Mouse (Mus musculus) CD4-positive, CD25-positive, alpha-beta regulatory T cell, adult 2 months (primary cell): ENCODE data around the gene Tmub2.
"Not testable (repeated sequence)": the region's sequence is repeated elsewhere in the genome, so short reads cannot be mapped to it uniquely, and the experiment has no call there.

Source experiments
- DNase-seq: peaks from one replicate; pipeline ENCODE4 v3.0.0-alpha.2; 2012; ENCODE audit warnings: low read depth, low spot score

Tmub2 gene

GRCm38 (mm10) chr11:102279595-102279994, 5.1 kb upstream of the Tmub2 start:
- DNase-seq, result no peak

GRCm38 (mm10) chr11:102280267-102280666, 4.5 kb upstream of the Tmub2 start:
- not testable (repeated sequence) for DNase-seq

GRCm38 (mm10) chr11:102283922-102284321, 809 bp upstream of the Tmub2 start:
- peak; percentile 44 for DNase-seq

GRCm38 (mm10) chr11:102285095-102285834, 534 bp downstream of the Tmub2 start:
- DNase-seq, result no peak

- no peak for DNase-seq
These were observed 2.8 kb downstream of the Tmub2 start for GRCm38 (mm10) chr11:102287485-102287884.

- DNase-seq, result no peak
These were observed 3.5 kb downstream of the Tmub2 start for GRCm38 (mm10) chr11:102288027-102288804.

GRCm38 (mm10) chr11:102288913-102289312, 4.2 kb downstream of the Tmub2 start:
- DNase-seq, result no peak

- no peak for DNase-seq
These were observed 4.9 kb downstream of the Tmub2 start for GRCm38 (mm10) chr11:102289511-102290100.

- DNase-seq, result no peak
These were observed 5.4 kb downstream of the Tmub2 start for GRCm38 (mm10) chr11:102290141-102290540.

GRCm38 (mm10) chr11:102291051-102291535, 6.4 kb downstream of the Tmub2 start:
- no peak for DNase-seq

GRCm38 (mm10) chr11:102293971-102294370, 9.2 kb downstream of the Tmub2 start:
- DNase-seq, result no peak

GRCm38 (mm10) chr11:102294416-102294815, 9.7 kb downstream of the Tmub2 start:
- DNase-seq, result no peak

- peak; percentile 82 for DNase-seq
These were observed 10.3 kb downstream of the Tmub2 start for GRCm38 (mm10) chr11:102294887-102295597.

- DNase-seq, result peak; percentile 69
These were observed 11.1 kb downstream of the Tmub2 start for GRCm38 (mm10) chr11:102295598-102296471.

- peak; percentile 99 for DNase-seq
These were observed 12.1 kb downstream of the Tmub2 start, which contains the start of gene Atxn7l3 for GRCm38 (mm10) chr11:102296491-102297472. Atxn7l3 (minus strand) TSS chr11:102296631.

- DNase-seq, result peak; percentile 68
These were observed 13.1 kb downstream of the Tmub2 start for GRCm38 (mm10) chr11:102297577-102298556.

GRCm38 (mm10) chr11:102299839-102300238, 15.1 kb downstream of the Tmub2 start:
- peak; percentile 86 for DNase-seq

GRCm38 (mm10) chr11:102304141-102304540, 19.4 kb downstream of the Tmub2 start:
- DNase-seq, result no peak
